Mouse (Mus musculus): Measurements from ENCODE around the gene Gpat3. TPM values are rescaled to one million over a fixed set of nuclear protein-coding genes. Genes with fewer than 3 reads are reported as not detected.

Gene Gpat3
- 1.7 TPM for polyA plus RNA-seq (2017; shearing (Covaris generic))

GRCm38 (mm10) chr5:100845485-100845847 is at the start of gene Gpat3:
Gene Gpat3, plus strand, starts transcription at chr5:100845713.

GRCm38 (mm10) chr5:100798165-100798860 is 47.2 kb upstream of the Gpat3 start, which contains the start of the genes Helq and Mrps18c:
Gene Helq, minus strand, starts transcription at chr5:100798598.
Gene Mrps18c, plus strand, starts transcription at chr5:100798627.

GRCm38 (mm10) chr5:100820483-100821184 is 24.9 kb upstream of the Gpat3 start, which contains the start of gene Abraxas1:
Gene Abraxas1, minus strand, starts transcription at chr5:100820965.

Other genes with a start within 250 kb of the Gpat3 start
- gene Coq2, start 170.6 kb upstream of the Gpat3 start, polyA plus RNA-seq (2017; shearing (Covaris generic)): 41.3 TPM
- 1.1 TPM for gene Hpse, start 126.0 kb upstream of the Gpat3 start, polyA plus RNA-seq (2017; shearing (Covaris generic))
- gene Helq, start 47.1 kb upstream of the Gpat3 start, polyA plus RNA-seq (2017; shearing (Covaris generic)): 22.0 TPM
- 82.2 TPM for gene Mrps18c, start 47.1 kb upstream of the Gpat3 start, polyA plus RNA-seq (2017; shearing (Covaris generic))
- gene Abraxas1, start 24.7 kb upstream of the Gpat3 start, polyA plus RNA-seq (2017; shearing (Covaris generic)): 12.4 TPM